Mouse (Mus musculus): ENCODE measurements around the gene Limd2. TPM values are rescaled to one million over a fixed set of nuclear protein-coding genes. Genes with fewer than 3 reads are reported as not detected.
"Not testable (repeated sequence)": the region's sequence is repeated elsewhere in the genome, so short reads cannot be mapped to it uniquely, and the experiment has no call there.

The Limd2 gene
- total RNA-seq, 2 experiments from 2014 or later: 4.3 to 5.9 TPM

- intact Hi-C loops (cut with DNase I): no loop called here
- DNase-seq (ENCODE audit: low spot score): peak; percentile 79
Measured at GRCm38 (mm10) chr11:106134580-106135528, 25.8 kb downstream of the Limd2 start.

DNA sequence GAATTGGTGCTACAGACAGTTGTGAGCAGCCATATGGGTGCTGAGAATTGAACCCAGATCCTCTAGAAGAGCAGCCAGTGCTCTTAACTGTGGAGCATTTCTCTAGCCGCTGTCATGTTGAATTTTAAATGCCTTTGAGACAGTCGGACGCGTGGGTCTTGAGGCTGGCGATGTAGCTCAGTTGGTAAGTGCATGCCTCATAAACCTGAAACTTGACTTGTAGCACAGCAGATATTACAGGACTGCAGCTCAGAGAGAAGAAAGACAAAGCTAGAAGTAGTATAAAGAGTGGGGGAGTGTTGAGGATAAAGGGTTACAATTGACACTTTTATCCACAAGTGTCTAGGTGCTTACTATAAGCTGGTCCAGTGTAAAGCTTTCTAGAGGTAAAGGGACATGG is 28.1 kb downstream of the Limd2 start:
- intact Hi-C loops (cut with DNase I): loop anchor here (2.0 kb wide), 1 partner anchor 46 kb away; no protein-coding TSS in a partner anchor
- DNase-seq (ENCODE audit: low spot score): no peak

- intact Hi-C loops (cut with DNase I): no loop called here
- DNase-seq (ENCODE audit: low spot score): no peak
Measured at GRCm38 (mm10) chr11:106129477-106129876, 31.2 kb downstream of the Limd2 start.

GRCm38 (mm10) chr11:106126727-106127373 is 33.8 kb downstream of the Limd2 start:
- DNase-seq (ENCODE audit: low spot score); intact Hi-C loops (cut with DNase I): not testable (repeated sequence)

DNA sequence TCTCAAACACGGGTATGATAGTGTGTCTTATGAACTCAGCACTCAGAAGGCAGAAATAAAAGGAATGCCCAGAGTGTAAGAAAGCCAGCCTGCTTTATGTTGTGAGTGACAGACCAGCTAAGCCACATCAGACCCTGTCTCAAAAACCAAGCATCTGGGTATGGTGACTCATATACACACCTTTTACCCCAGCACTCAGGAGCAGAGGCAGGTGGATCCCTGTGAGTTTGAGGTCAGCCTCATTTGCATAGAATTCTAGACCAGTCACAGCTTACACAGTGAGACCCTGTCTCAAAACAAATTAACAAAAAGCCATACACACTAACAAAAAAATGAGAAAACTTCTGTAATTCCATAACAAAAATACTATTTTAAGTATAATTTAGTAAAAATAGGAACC is 34.8 kb downstream of the Limd2 start:
- intact Hi-C loops (cut with DNase I): no loop called here
- no peak for DNase-seq (ENCODE audit: low spot score)

- intact Hi-C loops (cut with DNase I): no loop called here
- no peak for DNase-seq (ENCODE audit: low spot score)
Measured at GRCm38 (mm10) chr11:106124784-106125183, 35.9 kb downstream of the Limd2 start.

DNA sequence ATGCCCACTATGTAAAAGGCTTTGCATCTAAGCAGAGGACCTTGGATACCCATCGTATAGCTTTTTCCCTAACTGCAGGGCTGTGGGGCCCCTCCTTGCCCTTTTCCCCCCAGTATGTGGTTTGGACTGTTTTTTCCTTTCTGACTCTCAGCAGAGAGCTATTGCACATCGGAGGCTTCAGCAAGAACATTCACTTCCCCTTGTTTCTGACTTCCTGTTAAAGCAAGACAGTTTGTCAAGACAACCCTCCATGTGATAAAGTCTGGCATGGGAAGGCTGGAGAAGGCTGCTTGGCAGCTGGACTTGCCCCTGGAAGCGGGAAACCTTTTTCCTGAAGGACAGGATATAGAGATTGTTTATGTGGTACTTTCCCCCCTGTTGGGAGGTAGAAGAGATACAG is 37.9 kb downstream of the Limd2 start:
- intact Hi-C loops (cut with DNase I): no loop called here
- peak; percentile 4 for DNase-seq (ENCODE audit: low spot score)

DNA sequence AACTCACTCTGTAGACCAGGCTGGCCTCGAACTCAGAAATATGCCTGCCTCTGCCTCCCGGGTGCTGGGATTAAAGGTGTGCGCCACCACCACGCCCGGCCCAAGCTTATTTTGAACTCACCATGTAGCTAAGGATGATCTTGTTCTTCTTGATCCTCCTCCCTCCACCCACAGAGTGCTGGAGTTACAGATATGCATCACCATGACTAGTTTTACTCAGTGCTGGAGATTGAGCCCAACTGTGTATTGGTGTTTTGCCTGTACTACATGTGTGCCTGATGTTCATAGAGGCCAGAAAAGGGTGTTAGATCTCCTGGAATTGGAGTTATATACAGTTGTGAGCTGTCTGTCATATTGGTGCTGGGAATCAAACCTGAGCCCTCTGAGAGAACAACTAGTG is 38.4 kb downstream of the Limd2 start:
- no peak for DNase-seq (ENCODE audit: low spot score)
- intact Hi-C loops (cut with DNase I): no loop called here

- intact Hi-C loops (cut with DNase I): no loop called here
- DNase-seq (ENCODE audit: low spot score): no peak
Measured at GRCm38 (mm10) chr11:106111688-106112087, 49.0 kb downstream of the Limd2 start.

Other genes starting within 250 kb of the Limd2 start
- gene Cyb561, start 207.5 kb downstream of the Limd2 start, total RNA-seq (2021): 10 to 100 TPM in 1 of 2 experiments, 1 to 10 TPM in 1; 7.9 to 11.9 TPM
- 10 to 100 TPM; 25.2 to 26.9 TPM for gene Ace, start 192.9 kb downstream of the Limd2 start, total RNA-seq (2021)
- gene Ace3, start 166.2 kb downstream of the Limd2 start, total RNA-seq (2021): not detected
- under 1 TPM in 1 of 2 experiments, not detected in 1; 0.39 TPM for gene Kcnh6, start 152.7 kb downstream of the Limd2 start, total RNA-seq (2021)
- 10 to 100 TPM; 41.0 to 42.6 TPM for gene Dcaf7, start 124.0 kb downstream of the Limd2 start, total RNA-seq (2021)
- 10 to 100 TPM; 68.3 to 71.5 TPM for gene Taco1, start 94.8 kb downstream of the Limd2 start, total RNA-seq (2021)
- 10 to 100 TPM; 35.7 to 42.7 TPM for gene Map3k3, start 76.2 kb downstream of the Limd2 start, total RNA-seq (2021)
- gene Gm10840, start within 50 bp of the Limd2 start, total RNA-seq (2021): not detected
- 1 to 10 TPM; 6.4 to 6.6 TPM for gene Strada, start 41.3 kb upstream of the Limd2 start, total RNA-seq (2021)
- gene Ccdc47, start 55.5 kb upstream of the Limd2 start, total RNA-seq (2021): 10 to 100 TPM; 61.9 to 69.2 TPM
- 10 to 100 TPM; 24.5 to 25.7 TPM for gene Ddx42, start 56.1 kb upstream of the Limd2 start, total RNA-seq (2021)
- gene Ftsj3, start 95.2 kb upstream of the Limd2 start, total RNA-seq (2021): 10 to 100 TPM; 20.8 to 21.8 TPM
- gene Psmc5, start 95.3 kb upstream of the Limd2 start, total RNA-seq (2021): 100 to 1,000 TPM; 103 to 107 TPM
- gene Smarcd2, start 112.1 kb upstream of the Limd2 start, total RNA-seq (2021): 10 to 100 TPM; 17.7 to 21.5 TPM
- not detected for gene Tcam1, start 115.8 kb upstream of the Limd2 start, total RNA-seq (2021)
- gene Gh, start 141.0 kb upstream of the Limd2 start, total RNA-seq (2021): not detected
- gene Cd79b, start 153.9 kb upstream of the Limd2 start, total RNA-seq (2021): 1 to 10 TPM; 1.3 to 2.8 TPM
- 1 to 10 TPM; 9.7 to 9.9 TPM for gene Scn4a, start 192.4 kb upstream of the Limd2 start, total RNA-seq (2021)
- under 1 TPM; 0.73 to 0.95 TPM for gene Prr29, start 204.6 kb upstream of the Limd2 start, total RNA-seq (2021)
- 10 to 100 TPM; 26.1 to 32.0 TPM for gene Icam2, start 227.2 kb upstream of the Limd2 start, total RNA-seq (2021)

Measured in heart, postnatal 25 days (tissue).